Mouse (Mus musculus): ENCODE measurements around the gene Vmn1r206. TPM values are rescaled to one million over a fixed set of nuclear protein-coding genes. Genes with fewer than 3 reads are reported as not detected.
"Not testable (repeated sequence)": the region's sequence is repeated elsewhere in the genome, so short reads cannot be mapped to it uniquely, and the experiment has no call there.

Gene Vmn1r206
- not detected in 2 replicates for polyA plus RNA-seq (2012)

DNA sequence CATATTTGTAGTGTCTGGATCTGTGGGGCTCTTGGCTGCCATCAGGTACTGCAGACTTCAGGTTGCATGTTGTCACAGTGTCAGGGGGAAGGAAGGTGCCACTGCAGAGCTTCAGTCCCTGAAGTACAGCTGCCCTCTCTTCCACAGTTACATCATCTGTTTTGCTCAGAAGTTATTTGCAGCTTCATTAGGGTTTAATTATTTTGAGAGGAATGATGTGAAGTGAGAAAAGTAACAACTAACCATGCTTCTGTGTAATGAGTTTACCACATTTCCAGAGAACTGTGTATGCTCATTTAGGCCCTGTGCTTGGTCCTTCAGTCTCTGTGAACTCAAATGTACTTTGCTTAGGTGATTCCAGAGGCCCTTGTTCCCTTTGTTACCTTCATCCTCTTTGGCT lies at the start of gene Vmn1r206:
TSS of gene Vmn1r206 (minus strand) at position 101 of the 400 bp plus-strand sequence.
- not testable (repeated sequence) for H3K4me1 ChIP-seq (ENCODE audit: control insufficient read depth); H3K27me3 ChIP-seq (ENCODE audit: control insufficient read depth); H3K4me3 ChIP-seq (replicated peaks); H3K36me3 ChIP-seq (ENCODE audit: control insufficient read depth); H3K9me3 ChIP-seq (ENCODE audit: control insufficient read depth, low read length)

DNA sequence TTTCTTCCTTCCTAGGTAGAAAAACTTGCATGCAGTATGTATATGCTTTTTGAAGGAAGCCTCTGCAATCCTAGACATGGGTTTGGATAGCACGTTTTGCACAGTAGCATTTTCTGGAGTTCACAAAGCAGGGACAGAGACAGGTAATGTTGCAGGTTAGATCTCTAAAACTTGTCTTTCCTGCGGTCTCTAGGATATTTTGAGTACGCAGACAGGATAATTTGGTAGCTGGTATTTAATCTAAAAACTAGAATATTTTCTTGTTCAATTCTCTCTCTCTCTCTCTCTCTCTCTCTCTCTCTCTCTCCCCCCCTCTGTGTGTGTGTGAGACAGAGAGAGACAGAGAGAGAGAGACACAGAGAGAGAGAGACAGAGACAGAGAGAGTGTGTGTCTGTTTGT lies 31.2 kb downstream of the Vmn1r206 start, which contains the start of gene Vmn1r205:
TSS of gene Vmn1r205 (minus strand) at position 101 of the 400 bp plus-strand sequence.
- Histone ChIP-seq H3K4me3 (replicated peaks) (no peak within 1 kb of the TSS), H3K4me1 (ENCODE audit: control insufficient read depth) (no peaks in the 10 kb centered on the region), H3K27me3 (ENCODE audit: control insufficient read depth) (no peaks in the 10 kb centered on the region), H3K36me3 (ENCODE audit: control insufficient read depth) (no peaks in the 10 kb centered on the region), H3K9me3 (ENCODE audit: control insufficient read depth, low read length) (no peaks in the 10 kb centered on the region)
- TF ChIP-seq GATA1 (IDR thresholded peaks at IDR 0.05; ENCODE audit: low read length) (no peak), TAL1 (IDR thresholded peaks at IDR 0.05; ENCODE audit: low read length) (no peak)

DNA sequence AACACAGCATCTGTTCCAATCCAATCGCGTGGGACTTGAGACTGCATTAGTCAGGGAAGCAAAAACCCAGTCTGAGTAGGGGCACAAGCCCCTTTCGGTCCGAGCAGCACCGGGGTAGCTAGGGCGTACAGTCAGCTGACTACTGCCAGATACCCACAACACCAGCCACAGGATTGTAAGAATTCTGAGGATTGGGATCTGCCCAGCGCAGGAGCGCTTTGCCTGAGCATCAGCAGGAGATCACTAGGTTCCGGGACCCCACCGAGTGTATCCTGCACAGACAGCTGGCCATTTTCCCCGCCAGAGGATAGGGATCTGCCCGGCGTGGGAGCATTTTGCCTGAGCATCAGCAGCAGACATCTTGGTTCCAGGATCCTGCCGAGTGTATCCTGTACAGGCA lies 40.7 kb downstream of the Vmn1r206 start:
- H3K9me3 ChIP-seq (ENCODE audit: control insufficient read depth, low read length); H3K36me3 ChIP-seq (ENCODE audit: control insufficient read depth); H3K4me3 ChIP-seq (replicated peaks); H3K4me1 ChIP-seq (ENCODE audit: control insufficient read depth); H3K27me3 ChIP-seq (ENCODE audit: control insufficient read depth): not testable (repeated sequence)

DNA sequence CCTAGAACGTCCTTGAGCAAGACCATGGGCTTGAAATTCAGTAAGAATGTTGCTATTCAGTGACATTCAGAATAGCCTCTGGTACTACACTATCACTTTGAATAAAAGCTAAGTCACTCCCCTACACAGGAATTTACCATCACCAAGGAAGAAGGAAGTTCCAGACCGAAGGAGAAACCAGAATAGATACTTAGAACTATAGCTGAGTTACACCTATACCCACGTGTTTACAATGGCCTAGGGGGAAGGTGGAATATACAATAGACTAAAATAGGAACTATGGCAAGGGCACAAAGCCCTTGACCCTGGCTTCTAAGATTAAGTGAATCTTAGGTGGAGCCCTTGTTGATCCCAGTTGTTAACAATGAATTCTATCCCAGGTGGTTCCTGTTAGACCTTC lies 49.1 kb downstream of the Vmn1r206 start:
- H3K4me1 ChIP-seq (ENCODE audit: control insufficient read depth); H3K27me3 ChIP-seq (ENCODE audit: control insufficient read depth); H3K4me3 ChIP-seq (replicated peaks); H3K36me3 ChIP-seq (ENCODE audit: control insufficient read depth); H3K9me3 ChIP-seq (ENCODE audit: control insufficient read depth, low read length): not testable (repeated sequence)

Other genes with a start within 250 kb of the Vmn1r206 start
- not detected in 2 replicates for gene Vmn1r199, start 244.4 kb downstream of the Vmn1r206 start, polyA plus RNA-seq (2012)
- gene Vmn1r200, start 233.9 kb downstream of the Vmn1r206 start, polyA plus RNA-seq (2012): not detected in 2 replicates
- gene Vmn1r201, start 152.3 kb downstream of the Vmn1r206 start, polyA plus RNA-seq (2012): not detected in 2 replicates
- not detected in 2 replicates for gene Vmn1r202, start 118.9 kb downstream of the Vmn1r206 start, polyA plus RNA-seq (2012)
- gene Vmn1r203, start 106.1 kb downstream of the Vmn1r206 start, polyA plus RNA-seq (2012): not detected in 2 replicates
- gene Vmn1r204, start 71.1 kb downstream of the Vmn1r206 start, polyA plus RNA-seq (2012): not detected in 2 replicates
- gene Vmn1r205, start 31.3 kb downstream of the Vmn1r206 start, polyA plus RNA-seq (2012): not detected in 2 replicates
- gene Vmn1r207-ps, start 105.4 kb upstream of the Vmn1r206 start, polyA plus RNA-seq (2012): not detected in 2 replicates
- gene Vmn1r208, start 153.1 kb upstream of the Vmn1r206 start, polyA plus RNA-seq (2012): 0.01 TPM in 1 of 2 replicates, not detected in the other
- not detected in 2 replicates for gene Vmn1r209, start 185.4 kb upstream of the Vmn1r206 start, polyA plus RNA-seq (2012)
- gene Vmn1r210, start 207.1 kb upstream of the Vmn1r206 start, polyA plus RNA-seq (2012): not detected in 2 replicates
- gene Vmn1r211, start 233.3 kb upstream of the Vmn1r206 start, polyA plus RNA-seq (2012): 0.01 TPM in 1 of 2 replicates, not detected in the other

Measured in erythroblast, embryonic 14.5 days (primary cell).